Mouse (Mus musculus): ENCODE measurements around the gene Tbc1d23. TPM values are rescaled to one million over a fixed set of nuclear protein-coding genes. Genes with fewer than 3 reads are reported as not detected.

Tbc1d23 gene
- polyA plus RNA-seq, 1 experiment from 2014 or later, result 26.0 TPM

- DNase-seq (ENCODE audit: low spot score), result no peak
- H3K27ac ChIP-seq (replicated peaks; ENCODE audit: low read depth, low read length), result no peak overlapping the region
- no peaks in the 10 kb centered on the region for H3K4me1 ChIP-seq (ENCODE audit: control insufficient read depth, insufficient read depth, low read length)
- H3K36me3 ChIP-seq (ENCODE audit: control insufficient read depth, insufficient read depth, low read length), result no peaks in the 10 kb centered on the region
- WGBS, result 95% methylated on average over 5 of the region's 5 CpGs
- H3K9ac ChIP-seq (ENCODE audit: low read length), result no peak overlapping the region
- ATAC-seq (ENCODE audit: insufficient number of reproducible peaks, low FRiP score, low TSS enrichment, low read depth), result no peak
- no peak overlapping the region for H3K4me2 ChIP-seq (ENCODE audit: low read depth, severe bottlenecking)
- H3K4me3 ChIP-seq (ENCODE audit: low read depth, low read length), result no peak overlapping the region
- H3K27me3 ChIP-seq (ENCODE audit: control insufficient read depth, insufficient read depth, low read length), result no peaks in the 10 kb centered on the region
- no peaks in the 10 kb centered on the region for H3K9me3 ChIP-seq (ENCODE audit: control insufficient read depth, low read length)
These were observed 66.1 kb downstream of the Tbc1d23 start for GRCm38 (mm10) chr16:57165157-57165556.

GRCm38 (mm10) chr16:57163694-57164093 is 67.6 kb downstream of the Tbc1d23 start:
- no peaks in the 10 kb centered on the region for H3K4me1 ChIP-seq (ENCODE audit: control insufficient read depth, insufficient read depth, low read length)
- no peaks in the 10 kb centered on the region for H3K27me3 ChIP-seq (ENCODE audit: control insufficient read depth, insufficient read depth, low read length)
- H3K9me3 ChIP-seq (ENCODE audit: control insufficient read depth, low read length), result no peaks in the 10 kb centered on the region
- H3K36me3 ChIP-seq (ENCODE audit: control insufficient read depth, insufficient read depth, low read length), result peaks cover 2% of the 10 kb centered on the region; the same call in 1 of the 2 replicates
- H3K27ac ChIP-seq (replicated peaks; ENCODE audit: low read depth, low read length), result no peak overlapping the region
- no peak overlapping the region for H3K4me3 ChIP-seq (ENCODE audit: low read depth, low read length)
- 92% methylated on average over 1 of the region's 1 CpGs for WGBS
- no peak overlapping the region for H3K4me2 ChIP-seq (ENCODE audit: low read depth, severe bottlenecking)
- ATAC-seq (ENCODE audit: insufficient number of reproducible peaks, low FRiP score, low TSS enrichment, low read depth), result no peak
- no peak overlapping the region for H3K9ac ChIP-seq (ENCODE audit: low read length)
- DNase-seq (ENCODE audit: low spot score), result no peak

GRCm38 (mm10) chr16:57162841-57163240 is 68.5 kb downstream of the Tbc1d23 start:
- no peak overlapping the region for H3K9ac ChIP-seq (ENCODE audit: low read length)
- H3K27me3 ChIP-seq (ENCODE audit: control insufficient read depth, insufficient read depth, low read length), result no peaks in the 10 kb centered on the region
- DNase-seq (ENCODE audit: low spot score) (no peak), ATAC-seq (ENCODE audit: insufficient number of reproducible peaks, low FRiP score, low TSS enrichment, low read depth) (no peak)
- peaks cover 3% of the 10 kb centered on the region; the same call in 1 of the 2 replicates for H3K36me3 ChIP-seq (ENCODE audit: control insufficient read depth, insufficient read depth, low read length)
- no peak overlapping the region for H3K4me2 ChIP-seq (ENCODE audit: low read depth, severe bottlenecking)
- 87% methylated on average over 5 of the region's 5 CpGs for WGBS
- H3K4me1 ChIP-seq (ENCODE audit: control insufficient read depth, insufficient read depth, low read length), result no peaks in the 10 kb centered on the region
- H3K4me3 ChIP-seq (ENCODE audit: low read depth, low read length), result no peak overlapping the region
- H3K9me3 ChIP-seq (ENCODE audit: control insufficient read depth, low read length), result no peaks in the 10 kb centered on the region
- no peak overlapping the region for H3K27ac ChIP-seq (replicated peaks; ENCODE audit: low read depth, low read length)

- Histone ChIP-seq H3K9me3 (ENCODE audit: control insufficient read depth, low read length) (no peaks in the 10 kb centered on the region), H3K4me1 (ENCODE audit: control insufficient read depth, insufficient read depth, low read length) (no peaks in the 10 kb centered on the region), H3K4me3 (ENCODE audit: low read depth, low read length) (no peak overlapping the region), H3K27me3 (ENCODE audit: control insufficient read depth, insufficient read depth, low read length) (no peaks in the 10 kb centered on the region), H3K9ac (ENCODE audit: low read length) (no peak overlapping the region), H3K27ac (replicated peaks; ENCODE audit: low read depth, low read length) (no peak overlapping the region), H3K36me3 (ENCODE audit: control insufficient read depth, insufficient read depth, low read length) (peaks cover 8% of the 10 kb centered on the region; the same call in 1 of the 2 replicates), H3K4me2 (ENCODE audit: low read depth, severe bottlenecking) (no peak overlapping the region)
- ATAC-seq (ENCODE audit: insufficient number of reproducible peaks, low FRiP score, low TSS enrichment, low read depth) (no peak), DNase-seq (ENCODE audit: low spot score) (no peak)
- 70% methylated on average over 7 of the region's 7 CpGs for WGBS
These were observed 71.5 kb downstream of the Tbc1d23 start for GRCm38 (mm10) chr16:57159835-57160234.

- Histone ChIP-seq H3K27ac (replicated peaks; ENCODE audit: low read depth, low read length) (no peak overlapping the region), H3K4me1 (ENCODE audit: control insufficient read depth, insufficient read depth, low read length) (no peaks in the 10 kb centered on the region), H3K4me2 (ENCODE audit: low read depth, severe bottlenecking) (no peak overlapping the region), H3K36me3 (ENCODE audit: control insufficient read depth, insufficient read depth, low read length) (peaks cover 10% of the 10 kb centered on the region; the same call in 1 of the 2 replicates), H3K4me3 (ENCODE audit: low read depth, low read length) (no peak overlapping the region), H3K9ac (ENCODE audit: low read length) (no peak overlapping the region), H3K27me3 (ENCODE audit: control insufficient read depth, insufficient read depth, low read length) (no peaks in the 10 kb centered on the region), H3K9me3 (ENCODE audit: control insufficient read depth, low read length) (no peaks in the 10 kb centered on the region)
- ATAC-seq (ENCODE audit: insufficient number of reproducible peaks, low FRiP score, low TSS enrichment, low read depth) (no peak), DNase-seq (ENCODE audit: low spot score) (no peak)
- WGBS, result 78% methylated on average over 4 of the region's 4 CpGs
These were observed 73.6 kb downstream of the Tbc1d23 start for GRCm38 (mm10) chr16:57157728-57158127.

- WGBS, result 91% methylated on average over 4 of the region's 4 CpGs
- H3K9ac ChIP-seq (ENCODE audit: low read length), result no peak overlapping the region
- H3K36me3 ChIP-seq (ENCODE audit: control insufficient read depth, insufficient read depth, low read length), result peaks cover 10% of the 10 kb centered on the region; the same call in 1 of the 2 replicates
- H3K4me2 ChIP-seq (ENCODE audit: low read depth, severe bottlenecking), result no peak overlapping the region
- ATAC-seq (ENCODE audit: insufficient number of reproducible peaks, low FRiP score, low TSS enrichment, low read depth) (no peak), DNase-seq (ENCODE audit: low spot score) (no peak)
- H3K27me3 ChIP-seq (ENCODE audit: control insufficient read depth, insufficient read depth, low read length), result no peaks in the 10 kb centered on the region
- H3K4me3 ChIP-seq (ENCODE audit: low read depth, low read length), result no peak overlapping the region
- H3K27ac ChIP-seq (replicated peaks; ENCODE audit: low read depth, low read length), result no peak overlapping the region
- H3K9me3 ChIP-seq (ENCODE audit: control insufficient read depth, low read length), result no peaks in the 10 kb centered on the region
- H3K4me1 ChIP-seq (ENCODE audit: control insufficient read depth, insufficient read depth, low read length), result no peaks in the 10 kb centered on the region
These were observed 74.2 kb downstream of the Tbc1d23 start for GRCm38 (mm10) chr16:57157076-57157475.

- no peaks in the 10 kb centered on the region for H3K4me1 ChIP-seq (ENCODE audit: control insufficient read depth, insufficient read depth, low read length)
- H3K27ac ChIP-seq (replicated peaks; ENCODE audit: low read depth, low read length), result no peak overlapping the region
- no peak overlapping the region for H3K4me2 ChIP-seq (ENCODE audit: low read depth, severe bottlenecking)
- H3K9ac ChIP-seq (ENCODE audit: low read length), result no peak overlapping the region
- ATAC-seq (ENCODE audit: insufficient number of reproducible peaks, low FRiP score, low TSS enrichment, low read depth) (no peak), DNase-seq (ENCODE audit: low spot score) (no peak)
- H3K27me3 ChIP-seq (ENCODE audit: control insufficient read depth, insufficient read depth, low read length), result no peaks in the 10 kb centered on the region
- peaks cover 12% of the 10 kb centered on the region; the same call in 1 of the 2 replicates for H3K36me3 ChIP-seq (ENCODE audit: control insufficient read depth, insufficient read depth, low read length)
- no peak overlapping the region for H3K4me3 ChIP-seq (ENCODE audit: low read depth, low read length)
- H3K9me3 ChIP-seq (ENCODE audit: control insufficient read depth, low read length), result no peaks in the 10 kb centered on the region
These were observed 75.4 kb downstream of the Tbc1d23 start for GRCm38 (mm10) chr16:57155899-57156298.

- DNase-seq (ENCODE audit: low spot score), result no peak
- 95% methylated on average over 4 of the region's 4 CpGs for WGBS
- no peaks in the 10 kb centered on the region for H3K4me1 ChIP-seq (ENCODE audit: control insufficient read depth, insufficient read depth, low read length)
- peaks cover 12% of the 10 kb centered on the region; the same call in 1 of the 2 replicates for H3K36me3 ChIP-seq (ENCODE audit: control insufficient read depth, insufficient read depth, low read length)
- H3K9me3 ChIP-seq (ENCODE audit: control insufficient read depth, low read length), result no peaks in the 10 kb centered on the region
- H3K9ac ChIP-seq (ENCODE audit: low read length), result no peak overlapping the region
- ATAC-seq (ENCODE audit: insufficient number of reproducible peaks, low FRiP score, low TSS enrichment, low read depth), result no peak
- no peak overlapping the region for H3K4me2 ChIP-seq (ENCODE audit: low read depth, severe bottlenecking)
- H3K4me3 ChIP-seq (ENCODE audit: low read depth, low read length), result no peak overlapping the region
- H3K27me3 ChIP-seq (ENCODE audit: control insufficient read depth, insufficient read depth, low read length), result no peaks in the 10 kb centered on the region
- no peak overlapping the region for H3K27ac ChIP-seq (replicated peaks; ENCODE audit: low read depth, low read length)
These were observed 79.9 kb downstream of the Tbc1d23 start for GRCm38 (mm10) chr16:57151437-57151836.

GRCm38 (mm10) chr16:57144741-57145140 is 86.6 kb downstream of the Tbc1d23 start:
- no peak for ATAC-seq (ENCODE audit: insufficient number of reproducible peaks, low FRiP score, low TSS enrichment, low read depth)
- no peaks in the 10 kb centered on the region for H3K9me3 ChIP-seq (ENCODE audit: control insufficient read depth, low read length)
- H3K4me3 ChIP-seq (ENCODE audit: low read depth, low read length), result no peak overlapping the region
- no peak overlapping the region for H3K27ac ChIP-seq (replicated peaks; ENCODE audit: low read depth, low read length)
- no peak overlapping the region for H3K9ac ChIP-seq (ENCODE audit: low read length)
- WGBS, result 94% methylated on average over 5 of the region's 5 CpGs
- H3K36me3 ChIP-seq (ENCODE audit: control insufficient read depth, insufficient read depth, low read length), result peaks cover 7% of the 10 kb centered on the region; the same call in 1 of the 2 replicates
- H3K4me1 ChIP-seq (ENCODE audit: control insufficient read depth, insufficient read depth, low read length), result no peaks in the 10 kb centered on the region
- H3K4me2 ChIP-seq (ENCODE audit: low read depth, severe bottlenecking), result no peak overlapping the region
- DNase-seq (ENCODE audit: low spot score), result no peak
- H3K27me3 ChIP-seq (ENCODE audit: control insufficient read depth, insufficient read depth, low read length), result no peaks in the 10 kb centered on the region

All from limb, embryonic 11.5 days (tissue).